Mouse (Mus musculus) bone marrow macrophage, adult 2 months (primary cell): ENCODE data around the gene Cldn4.

Experiments used
- CTCF ChIP-seq: IDR thresholded peaks from 2 replicates; pipeline ENCODE4 v1.5.1; 2012; ENCODE audit warnings: low read depth, mild to moderate bottlenecking, low read length, moderate library complexity
- POLR2A ChIP-seq: IDR thresholded peaks from 2 replicates; pipeline ENCODE4 v1.6.1; 2012; ENCODE audit warnings: mild to moderate bottlenecking, low read depth, low read length, borderline replicate concordance

DNA sequence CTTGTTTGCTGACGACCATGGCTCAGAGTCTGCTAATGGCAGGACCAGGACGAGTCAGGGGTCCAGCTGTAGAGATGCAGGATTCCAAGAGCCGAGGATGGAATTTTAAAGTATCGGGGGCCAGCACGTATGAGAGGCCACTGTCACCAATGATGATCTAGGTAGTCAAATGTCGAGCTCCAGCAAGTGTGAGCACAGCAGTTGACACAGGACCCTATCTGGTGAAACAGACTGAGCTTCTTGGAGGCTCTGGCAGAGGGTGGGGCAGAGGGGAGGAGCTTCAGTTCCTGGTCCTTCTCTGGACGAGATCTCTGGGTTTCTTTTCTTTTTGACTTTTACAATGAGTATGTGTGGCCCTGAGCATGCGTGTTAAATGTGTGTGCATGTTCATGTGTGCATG, 31.4 kb downstream of the Cldn4 start, which contains the start of gene Cldn13:
- TF ChIP-seq POLR2A (no peak), CTCF (no peak)
